Mouse (Mus musculus): Measurements from ENCODE around the gene Babam1. TPM values are rescaled to one million over a fixed set of nuclear protein-coding genes. Genes with fewer than 3 reads are reported as not detected.

Gene Babam1
- polyA plus RNA-seq, 1 experiment from 2014 or later, result 104 TPM

DNA sequence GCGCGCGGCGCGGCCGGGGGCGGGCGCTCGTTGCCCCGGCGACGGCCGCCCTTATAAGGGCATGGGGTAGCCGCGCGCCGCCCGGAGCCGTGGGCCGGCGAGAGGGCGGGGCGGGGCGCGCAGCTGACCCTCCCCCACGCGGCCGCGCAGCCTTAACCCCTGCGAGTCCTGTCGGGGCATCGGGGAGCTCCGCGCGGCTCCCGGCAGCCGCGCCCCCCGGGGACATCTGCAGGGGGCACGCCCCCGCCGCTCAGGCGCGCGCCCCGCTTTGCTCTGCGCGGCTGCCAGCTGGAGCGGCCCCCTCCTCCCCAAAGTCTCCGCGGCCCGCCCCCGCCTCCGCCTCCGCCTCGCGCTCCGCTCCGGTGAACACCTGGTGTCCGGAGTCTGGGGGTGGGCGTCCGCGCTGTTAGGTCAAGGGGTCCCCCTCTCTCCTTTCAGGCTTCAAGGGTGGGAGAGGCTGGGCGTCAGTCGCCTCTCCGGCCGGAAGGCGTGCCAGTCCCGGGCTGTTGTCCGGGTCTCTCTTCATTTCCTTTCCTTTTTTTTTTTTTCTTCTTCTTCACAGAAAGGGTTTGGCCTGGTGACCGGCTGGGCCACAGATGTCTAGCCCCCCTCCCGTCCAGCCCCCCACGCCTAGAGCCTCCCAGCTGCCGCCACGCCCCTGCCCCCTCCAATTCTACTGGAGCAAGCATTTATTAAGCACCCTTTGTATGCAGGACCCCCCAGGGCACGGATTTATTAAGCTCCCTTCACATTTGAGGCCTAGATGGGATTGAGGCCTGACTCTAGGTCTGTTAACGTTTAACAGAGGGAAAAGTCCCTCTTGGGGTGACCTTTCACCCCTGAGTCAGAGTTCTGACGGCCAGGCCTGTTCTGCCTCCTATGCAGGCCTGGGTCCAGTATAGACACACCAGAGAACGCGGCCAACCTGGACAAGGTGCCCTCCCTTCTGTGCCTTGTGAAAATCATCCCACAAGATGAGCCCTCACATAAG lies 14.4 kb upstream of the Babam1 start:
- H3K4me1 ChIP-seq, result peaks cover 44% of the 10 kb centered on the region
- H3K27ac ChIP-seq, result peak overlapping the region; percentile 89
- ATAC-seq (ENCODE audit: insufficient number of reproducible peaks, insufficient read depth, low FRiP score, low TSS enrichment, low read depth), result peak; percentile 88
- no peaks in the 10 kb centered on the region for H3K27me3 ChIP-seq
- peaks cover 12% of the 10 kb centered on the region for H3K36me3 ChIP-seq
- H3K4me3 ChIP-seq, result peak overlapping the region; percentile 84
- peak overlapping the region; percentile 97 for H3K4me2 ChIP-seq
- WGBS, result 2% methylated on average over 53 of the region's 80 CpGs
- H3K9me3 ChIP-seq, result no peaks in the 10 kb centered on the region; the same call in 1 of the 2 replicates
- peak overlapping the region; percentile 90 for H3K9ac ChIP-seq

DNA sequence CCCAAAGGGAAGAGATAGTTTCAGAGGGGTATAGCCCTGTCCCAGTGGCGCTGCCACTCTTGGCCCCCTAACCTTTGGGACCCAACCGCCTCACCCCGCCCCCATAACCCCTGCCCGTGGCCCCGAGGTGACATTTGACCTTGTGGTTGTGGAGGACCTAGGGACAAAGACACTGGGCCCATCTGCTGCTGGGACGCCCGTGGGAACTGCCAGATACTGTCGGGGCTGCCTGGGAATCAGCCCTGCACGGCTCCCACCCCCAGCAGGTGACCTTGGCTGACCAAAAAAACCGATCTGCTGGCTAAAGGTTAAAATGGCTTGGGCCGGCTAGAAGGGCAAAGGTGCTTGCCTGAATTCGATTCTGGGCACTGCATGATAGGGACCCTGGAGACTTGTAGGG lies 13.3 kb upstream of the Babam1 start:
- Histone ChIP-seq H3K9me3 (no peaks in the 10 kb centered on the region; the same call in 1 of the 2 replicates), H3K4me3 (no peak overlapping the region), H3K27ac (0 out of 2 replicates have a peak overlapping the region, but pooled peaks have one; percentile 89), H3K4me1 (peaks cover 39% of the 10 kb centered on the region), H3K27me3 (no peaks in the 10 kb centered on the region), H3K36me3 (peaks cover under 1% of the 10 kb centered on the region; the same call in 1 of the 2 replicates), H3K9ac (0 out of 2 replicates have a peak overlapping the region, but pooled peaks have one; percentile 8), H3K4me2 (no peak overlapping the region)
- WGBS, result 19% methylated on average over 12 of the region's 12 CpGs
- no peak for ATAC-seq (ENCODE audit: insufficient number of reproducible peaks, insufficient read depth, low FRiP score, low TSS enrichment, low read depth)

- no peak overlapping the region for H3K27ac ChIP-seq
- peaks cover 35% of the 10 kb centered on the region for H3K4me1 ChIP-seq
- no peaks in the 10 kb centered on the region; the same call in 1 of the 2 replicates for H3K9me3 ChIP-seq
- no peaks in the 10 kb centered on the region for H3K36me3 ChIP-seq
- WGBS, result 42% methylated on average over 3 of the region's 3 CpGs
- H3K4me2 ChIP-seq, result no peak overlapping the region
- no peak for ATAC-seq (ENCODE audit: insufficient number of reproducible peaks, insufficient read depth, low FRiP score, low TSS enrichment, low read depth)
- H3K9ac ChIP-seq, result no peak overlapping the region
- H3K4me3 ChIP-seq, result no peak overlapping the region
- no peaks in the 10 kb centered on the region for H3K27me3 ChIP-seq
Observed at GRCm38 (mm10) chr8:71383860-71384259, 12.8 kb upstream of the Babam1 start.

- Histone ChIP-seq H3K9ac (no peak overlapping the region), H3K4me1 (peaks cover 20% of the 10 kb centered on the region), H3K9me3 (no peaks in the 10 kb centered on the region; the same call in 1 of the 2 replicates), H3K4me2 (no peak overlapping the region), H3K27ac (no peak overlapping the region), H3K36me3 (no peaks in the 10 kb centered on the region), H3K4me3 (no peak overlapping the region), H3K27me3 (no peaks in the 10 kb centered on the region)
- WGBS, result 76% methylated on average over 12 of the region's 12 CpGs
- ATAC-seq (ENCODE audit: insufficient number of reproducible peaks, insufficient read depth, low FRiP score, low TSS enrichment, low read depth), result no peak
Observed at GRCm38 (mm10) chr8:71385212-71385835, 11.3 kb upstream of the Babam1 start.

- Histone ChIP-seq H3K9ac (no peak overlapping the region), H3K27me3 (no peaks in the 10 kb centered on the region), H3K9me3 (no peaks in the 10 kb centered on the region; the same call in 1 of the 2 replicates), H3K4me3 (no peak overlapping the region), H3K4me2 (no peak overlapping the region), H3K4me1 (peaks cover 3% of the 10 kb centered on the region), H3K36me3 (no peaks in the 10 kb centered on the region), H3K27ac (no peak overlapping the region)
- ATAC-seq (ENCODE audit: insufficient number of reproducible peaks, insufficient read depth, low FRiP score, low TSS enrichment, low read depth), result no peak
- 64% methylated on average over 1 of the region's 1 CpGs for WGBS
Observed at GRCm38 (mm10) chr8:71388267-71388666, 8.4 kb upstream of the Babam1 start.

DNA sequence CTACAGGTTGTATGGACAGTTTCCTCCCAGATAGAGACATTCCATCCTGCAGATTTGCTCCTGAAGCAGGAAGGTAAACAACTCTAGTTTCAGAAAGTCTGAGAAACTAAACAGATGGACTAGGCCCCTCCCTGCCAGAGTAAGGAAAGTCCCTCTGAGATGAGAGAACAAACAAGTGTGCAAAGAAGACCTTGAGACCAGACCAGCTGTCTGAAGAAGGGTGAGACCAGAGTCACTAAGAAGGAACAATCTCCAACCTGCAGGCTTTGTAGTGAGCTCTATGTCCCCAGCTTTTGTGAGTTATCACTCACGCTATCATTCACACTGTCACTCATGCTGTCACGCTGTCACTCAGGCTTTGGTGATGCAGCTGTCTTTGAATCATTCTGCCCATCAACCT lies 5.0 kb upstream of the Babam1 start:
- no peak overlapping the region for H3K4me3 ChIP-seq
- no peaks in the 10 kb centered on the region for H3K9me3 ChIP-seq
- no peaks in the 10 kb centered on the region; the same call in 1 of the 2 replicates for H3K4me1 ChIP-seq
- H3K27ac ChIP-seq, result no peak overlapping the region
- 89% methylated on average over 2 of the region's 2 CpGs for whole genome bisulfite sequencing
- no peak overlapping the region for H3K4me2 ChIP-seq
- no peak overlapping the region for H3K9ac ChIP-seq
- H3K36me3 ChIP-seq, result no peaks in the 10 kb centered on the region
- ATAC-seq (ENCODE audit: insufficient number of reproducible peaks, insufficient read depth, low FRiP score, low TSS enrichment, low read depth), result no peak
- no peaks in the 10 kb centered on the region for H3K27me3 ChIP-seq

DNA sequence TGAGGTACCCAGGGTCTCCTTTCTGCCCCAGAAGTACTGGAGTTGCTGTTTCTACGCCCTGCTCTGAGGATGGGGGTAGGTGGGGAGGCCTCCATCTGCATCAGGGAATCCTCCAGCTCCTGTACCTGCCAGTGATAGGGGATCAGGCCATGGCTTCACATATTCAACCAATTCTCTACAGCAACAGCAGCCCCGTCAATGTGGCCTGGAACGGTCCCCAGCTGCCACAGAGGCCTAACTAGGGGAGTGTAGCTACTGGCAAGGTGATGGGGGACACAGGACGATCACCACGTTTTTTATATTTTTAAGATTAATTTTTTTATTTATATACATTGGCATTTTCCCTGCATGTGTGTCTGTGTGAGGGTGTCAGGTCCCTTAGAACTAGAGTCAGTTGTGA lies 4.3 kb upstream of the Babam1 start:
- ATAC-seq (ENCODE audit: insufficient number of reproducible peaks, insufficient read depth, low FRiP score, low TSS enrichment, low read depth), result no peak
- no peak overlapping the region for H3K4me3 ChIP-seq
- no peak overlapping the region for H3K9ac ChIP-seq

GRCm38 (mm10) chr8:71392871-71393270 lies 3.8 kb upstream of the Babam1 start:
- Histone ChIP-seq H3K4me2 (peak overlapping the region; percentile 35), H3K27me3 (no peaks in the 10 kb centered on the region), H3K9me3 (no peaks in the 10 kb centered on the region), H3K4me1 (peaks cover 7% of the 10 kb centered on the region), H3K36me3 (no peaks in the 10 kb centered on the region), H3K9ac (no peak overlapping the region), H3K4me3 (0 out of 2 replicates have a peak overlapping the region, but pooled peaks have one; percentile 11), H3K27ac (no peak overlapping the region)
- no peak for ATAC-seq (ENCODE audit: insufficient number of reproducible peaks, insufficient read depth, low FRiP score, low TSS enrichment, low read depth)
- WGBS, result 5% methylated on average over 3 of the region's 3 CpGs

More for the DNA sequence above, 4.3 kb upstream of the Babam1 start:
- no peaks in the 10 kb centered on the region for H3K27me3 ChIP-seq
- no peaks in the 10 kb centered on the region for H3K36me3 ChIP-seq
- peaks cover 2% of the 10 kb centered on the region for H3K4me1 ChIP-seq
- WGBS, result 70% methylated on average over 5 of the region's 5 CpGs
- H3K27ac ChIP-seq, result no peak overlapping the region
- H3K9me3 ChIP-seq, result no peaks in the 10 kb centered on the region
- H3K4me2 ChIP-seq, result no peak overlapping the region

GRCm38 (mm10) chr8:71394481-71394880 lies 2.2 kb upstream of the Babam1 start:
- peak overlapping the region; percentile 11 for H3K4me2 ChIP-seq
- no peaks in the 10 kb centered on the region for H3K27me3 ChIP-seq
- H3K4me1 ChIP-seq, result peaks cover 8% of the 10 kb centered on the region
- H3K9ac ChIP-seq, result 0 out of 2 replicates have a peak overlapping the region, but pooled peaks have one; percentile 11
- no peaks in the 10 kb centered on the region for H3K9me3 ChIP-seq
- no peak overlapping the region for H3K27ac ChIP-seq
- H3K36me3 ChIP-seq, result peaks cover 13% of the 10 kb centered on the region
- H3K4me3 ChIP-seq, result peak overlapping the region; percentile 6; the same call in 1 of the 2 replicates
- no peak for ATAC-seq (ENCODE audit: insufficient number of reproducible peaks, insufficient read depth, low FRiP score, low TSS enrichment, low read depth)
- WGBS, result 84% methylated on average over 7 of the region's 7 CpGs

GRCm38 (mm10) chr8:71395071-71395470 lies 1.6 kb upstream of the Babam1 start:
- Histone ChIP-seq H3K4me1 (peaks cover 8% of the 10 kb centered on the region), H3K4me2 (0 out of 2 replicates have a peak overlapping the region, but pooled peaks have one; percentile 11)
- 82% methylated on average over 10 of the region's 10 CpGs for WGBS

DNA sequence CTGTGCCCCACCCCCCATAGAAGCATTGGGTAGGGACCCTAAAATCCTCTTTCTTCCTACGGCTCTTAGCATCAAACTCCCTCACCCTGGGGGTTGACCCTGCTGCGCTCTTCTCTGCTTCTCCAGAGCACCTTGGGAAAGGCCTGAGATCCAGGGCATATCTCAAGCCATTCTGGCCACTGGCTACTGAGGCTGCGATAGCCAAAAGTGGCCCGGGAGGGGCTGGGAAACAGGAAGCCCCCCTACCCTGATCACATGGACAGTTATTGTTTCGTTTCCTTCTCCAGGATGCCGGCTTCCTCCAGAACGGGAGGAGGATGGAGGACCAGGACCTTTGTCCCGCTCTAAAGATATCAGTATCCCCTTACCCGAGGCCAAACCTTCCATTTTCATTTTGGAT lies 1.0 kb upstream of the Babam1 start, which contains the start of gene Ushbp1:
TSS of gene Ushbp1 (minus strand) at position 174 of the 400 bp plus-strand sequence.
- no peak for ATAC-seq (ENCODE audit: insufficient number of reproducible peaks, insufficient read depth, low FRiP score, low TSS enrichment, low read depth)
- peak within 1 kb of the TSS; percentile 92 for H3K4me2 ChIP-seq

More at GRCm38 (mm10) chr8:71395071-71395470, 1.6 kb upstream of the Babam1 start:
- H3K9ac ChIP-seq, result no peak overlapping the region
- no peak for ATAC-seq (ENCODE audit: insufficient number of reproducible peaks, insufficient read depth, low FRiP score, low TSS enrichment, low read depth)
- H3K36me3 ChIP-seq, result peaks cover 18% of the 10 kb centered on the region
- H3K27me3 ChIP-seq, result no peaks in the 10 kb centered on the region
- no peaks in the 10 kb centered on the region for H3K9me3 ChIP-seq
- H3K27ac ChIP-seq, result no peak overlapping the region
- H3K4me3 ChIP-seq, result no peak overlapping the region

More for the DNA sequence above, 1.0 kb upstream of the Babam1 start, which contains the start of gene Ushbp1:
- Histone ChIP-seq H3K9ac (peak within 1 kb of the TSS; percentile 84; the same call in 1 of the 2 replicates), H3K27me3 (no peaks in the 10 kb centered on the region), H3K27ac (peak within 1 kb of the TSS; percentile 66), H3K36me3 (peaks cover 21% of the 10 kb centered on the region), H3K4me1 (peaks cover 8% of the 10 kb centered on the region), H3K9me3 (no peaks in the 10 kb centered on the region), H3K4me3 (peak within 1 kb of the TSS; percentile 81)
- 85% methylated on average over 9 of the region's 9 CpGs for WGBS
